9 mouse cellular contexts compared by ENCODE assay signal in genomic region chr4:55843727-55844401, GRCm38 (mm10).
DNase-seq lines count a peak whose midpoint lies in the region; ATAC-seq and TF ChIP-seq lines count a peak whose summit lies in the region.
"Had no signal": no experiment of that assay in that cellular context is flagged by ENCODE, and none has a peak within 500 bp of the region (broad histone marks: within the 10 kb centered on the region; RNA-seq: fewer than 3 reads in every experiment).

No protein-coding gene starts in this region.

- intact Hi-C loops in left cerebral cortex, postnatal 10 days (cut with DNase I), result no loop called here

- H3K9ac ChIP-seq in kidney, postnatal 0 days (ENCODE audit: low read depth, low read length), result no peak overlapping the region
- no peak overlapping the region for H3K9ac ChIP-seq in heart, postnatal 0 days (replicated peaks; ENCODE audit: low read depth, low read length)
- H3K9ac ChIP-seq in neural tube, embryonic 14.5 days (replicated peaks; ENCODE audit: low read depth, low read length), result no peak overlapping the region

- no peak overlapping the region for H3K4me3 ChIP-seq in kidney, postnatal 0 days (replicated peaks; ENCODE audit: low read depth, low read length)
- H3K4me3 ChIP-seq in heart, postnatal 0 days (ENCODE audit: low read depth, low read length), result no peak overlapping the region
- no peak overlapping the region for H3K4me3 ChIP-seq in neural tube, embryonic 14.5 days (ENCODE audit: low read depth, low read length)

- H3K27me3 ChIP-seq in kidney, postnatal 0 days (ENCODE audit: insufficient read depth, low read length), result no peaks in the 10 kb centered on the region
- H3K27me3 ChIP-seq in heart, postnatal 0 days (ENCODE audit: control insufficient read depth, insufficient read depth, low read length), result no peaks in the 10 kb centered on the region
- no peaks in the 10 kb centered on the region for H3K27me3 ChIP-seq in neural tube, embryonic 14.5 days (ENCODE audit: control insufficient read depth, insufficient read depth, low read length)

- no peaks in the 10 kb centered on the region for H3K36me3 ChIP-seq in kidney, postnatal 0 days (ENCODE audit: insufficient read depth, low read length)
- no peaks in the 10 kb centered on the region for H3K36me3 ChIP-seq in heart, postnatal 0 days (replicated peaks; ENCODE audit: control insufficient read depth, insufficient read depth, low read length)
- H3K36me3 ChIP-seq in neural tube, embryonic 14.5 days (ENCODE audit: control insufficient read depth, insufficient read depth, low read length), result no peaks in the 10 kb centered on the region
- H3K36me3 ChIP-seq: G1E had no signal

- no peak overlapping the region for H3K4me2 ChIP-seq in kidney, postnatal 0 days (ENCODE audit: low read length)
- H3K4me2 ChIP-seq in heart, postnatal 0 days (ENCODE audit: low read depth, low read length), result no peak overlapping the region
- H3K4me2 ChIP-seq in neural tube, embryonic 14.5 days (ENCODE audit: low read depth, low read length), result no peak overlapping the region

- no peak overlapping the region for H3K27ac ChIP-seq in kidney, postnatal 0 days
- H3K27ac ChIP-seq in heart, postnatal 0 days (ENCODE audit: low read depth), result no peak overlapping the region
- no peak overlapping the region for H3K27ac ChIP-seq in neural tube, embryonic 14.5 days (ENCODE audit: low read depth, low read length)

- H3K9me3 ChIP-seq in kidney, postnatal 0 days (replicated peaks; ENCODE audit: low read length), result no peaks in the 10 kb centered on the region
- no peaks in the 10 kb centered on the region for H3K9me3 ChIP-seq in heart, postnatal 0 days (replicated peaks; ENCODE audit: control insufficient read depth, low read length)
- no peaks in the 10 kb centered on the region for H3K9me3 ChIP-seq in neural tube, embryonic 14.5 days (ENCODE audit: control insufficient read depth, low read length)

- 41% methylated on average over 12 of the region's 12 CpGs for WGBS in kidney, postnatal 0 days
- WGBS in heart, postnatal 0 days, result 50% methylated on average over 12 of the region's 12 CpGs
- WGBS in neural tube, embryonic 14.5 days, result 42% methylated on average over 12 of the region's 12 CpGs

- no peak; the same call in 1 of the 2 replicates for ATAC-seq in kidney, postnatal 0 days (replicated peaks; ENCODE audit: low FRiP score, low read depth)
- no peak for ATAC-seq in heart, postnatal 0 days (ENCODE audit: insufficient read depth, low read depth)
- peak; percentile 68 for ATAC-seq in neural tube, embryonic 14.5 days (ENCODE audit: low read depth)

- no peak for TF ChIP-seq EP300 in heart, postnatal 0 days (IDR thresholded peaks at IDR 0.05; ENCODE audit: low read depth)

- TF ChIP-seq CTCF in kidney, postnatal 0 days (IDR thresholded peaks at IDR 0.05; ENCODE audit: low read depth), result no peak
- no peak for TF ChIP-seq CTCF in heart, postnatal 0 days (IDR thresholded peaks at IDR 0.05; ENCODE audit: low read depth)

- H3K4me1 ChIP-seq in kidney, postnatal 0 days (replicated peaks; ENCODE audit: insufficient read depth, low read length), result no peaks in the 10 kb centered on the region
- H3K4me1 ChIP-seq in heart, postnatal 0 days (ENCODE audit: control insufficient read depth, insufficient read depth), result no peaks in the 10 kb centered on the region
- no peaks in the 10 kb centered on the region for H3K4me1 ChIP-seq in neural tube, embryonic 14.5 days (ENCODE audit: control insufficient read depth, insufficient read depth, low read length)

- DNase-seq in kidney, postnatal 0 days (ENCODE audit: low spot score), result peak; percentile 72
- DNase-seq in kidney, adult 11 months, result no peak
- peak; percentile 2 for DNase-seq in embryo, embryonic 9.5 days (ENCODE audit: extremely low spot score)
- peak; percentile 13 for DNase-seq in heart, postnatal 0 days (ENCODE audit: low spot score)
- no peak for DNase-seq in right cerebral cortex, postnatal 14 days
- no peak for DNase-seq in cerebellum, adult 8-10 months
- no peak for DNase-seq in left cerebral cortex, postnatal 10 days (ENCODE audit: extremely low spot score in 1 of 2, low spot score in 2 of 2)

Comparison
In these comparisons a context has a peak if more than half of its experiments do, and no peak if none do; other contexts are left out.
1. DNase-seq: peak in kidney, postnatal 0 days (single experiment), embryo, embryonic 9.5 days (single experiment) and heart, postnatal 0 days (single experiment); none in kidney, adult 11 months (single experiment), right cerebral cortex, postnatal 14 days (single experiment), cerebellum, adult 8-10 months (single experiment) and left cerebral cortex, postnatal 10 days (0 of 2).